In genomic region chr7:139580851-139581775, GRCm38 (mm10) we compare ENCODE assay signal across 9 mouse cellular contexts. TPM values are rescaled to one million over a fixed set of nuclear protein-coding genes. Genes with fewer than 3 reads are reported as not detected.
A peak's percentile ranks its signal among the peaks of the same experiment; 100 is the strongest.
DNase-seq lines count a peak whose midpoint lies in the region; ATAC-seq and TF ChIP-seq lines count a peak whose summit lies in the region.
"Had no signal": no experiment of that assay in that cellular context is flagged by ENCODE, and none has a peak within 500 bp of the region (broad histone marks: within the 10 kb centered on the region; RNA-seq: fewer than 3 reads in every experiment).

No protein-coding gene starts in this region.

- no peak for DNase-seq in lung, postnatal 4 days
- peak; percentile 9 for DNase-seq in embryonic facial prominence, embryonic 14.5 days (ENCODE audit: low spot score)
- DNase-seq in thymus, postnatal 36 days = no peak
- no peak for DNase-seq in urinary bladder, postnatal 14 days (ENCODE audit: low spot score)

- H3K27ac ChIP-seq in lung, embryonic 16.5 days (ENCODE audit: low read length) = no peak overlapping the region
- H3K27ac ChIP-seq in embryonic facial prominence, embryonic 14.5 days (replicated peaks; ENCODE audit: low read depth, low read length) = no peak overlapping the region
- no peak overlapping the region for H3K27ac ChIP-seq in hindbrain, embryonic 15.5 days (replicated peaks)

- no peaks in the 10 kb centered on the region for H3K79me2 ChIP-seq in myocyte (ENCODE audit: control insufficient read depth, insufficient read depth)

- no peak overlapping the region for H3ac ChIP-seq in myocyte (ENCODE audit: control insufficient read depth, insufficient read length)

- WGBS in lung, embryonic 16.5 days = 3% methylated on average over 78 of the region's 78 CpGs
- WGBS in embryonic facial prominence, embryonic 14.5 days = 2% methylated on average over 65 of the region's 78 CpGs
- 1% methylated on average over 78 of the region's 78 CpGs for WGBS in hindbrain, embryonic 15.5 days

- peaks cover 28% of the 10 kb centered on the region for H3K4me1 ChIP-seq in lung, embryonic 16.5 days (replicated peaks; ENCODE audit: control insufficient read depth, insufficient read depth, low read length)
- H3K4me1 ChIP-seq in embryonic facial prominence, embryonic 14.5 days (ENCODE audit: control insufficient read depth, insufficient read depth, low read length) = peaks cover 22% of the 10 kb centered on the region
- peaks cover 27% of the 10 kb centered on the region for H3K4me1 ChIP-seq in hindbrain, embryonic 15.5 days (replicated peaks)

- H3K27me3 ChIP-seq in lung, embryonic 16.5 days (ENCODE audit: control insufficient read depth, insufficient read depth, low read depth, low read length) = peaks cover 83% of the 10 kb centered on the region
- peaks cover 84% of the 10 kb centered on the region for H3K27me3 ChIP-seq in embryonic facial prominence, embryonic 14.5 days (replicated peaks; ENCODE audit: control insufficient read depth, insufficient read depth, low read length)
- peaks cover 91% of the 10 kb centered on the region for H3K27me3 ChIP-seq in hindbrain, embryonic 15.5 days
- H3K27me3 ChIP-seq in myocyte (ENCODE audit: control insufficient read depth, insufficient read depth, insufficient read length) = peaks cover 19% of the 10 kb centered on the region

- H3K9me3 ChIP-seq in lung, embryonic 16.5 days (ENCODE audit: control insufficient read depth, low read length) = no peaks in the 10 kb centered on the region
- no peaks in the 10 kb centered on the region for H3K9me3 ChIP-seq in embryonic facial prominence, embryonic 14.5 days (ENCODE audit: control insufficient read depth, low read length)
- no peaks in the 10 kb centered on the region for H3K9me3 ChIP-seq in hindbrain, embryonic 15.5 days

- no peak overlapping the region for H3K9ac ChIP-seq in lung, embryonic 16.5 days (ENCODE audit: low read length)
- H3K9ac ChIP-seq in embryonic facial prominence, embryonic 14.5 days (ENCODE audit: low read depth, low read length) = no peak overlapping the region
- peak overlapping the region; percentile 1; the same call in 1 of the 2 replicates for H3K9ac ChIP-seq in hindbrain, embryonic 15.5 days

- no peak for TF ChIP-seq POLR2A in myocyte (IDR thresholded peaks at IDR 0.05; ENCODE audit: insufficient read length, low read depth)

- H3K4me2 ChIP-seq in lung, embryonic 16.5 days (ENCODE audit: low read depth, low read length) = peak overlapping the region; percentile 54
- peak overlapping the region; percentile 51 for H3K4me2 ChIP-seq in embryonic facial prominence, embryonic 14.5 days (ENCODE audit: low read depth, low read length)
- H3K4me2 ChIP-seq in hindbrain, embryonic 15.5 days = peak overlapping the region; percentile 49
- no peak overlapping the region for H3K4me2 ChIP-seq in myocyte (ENCODE audit: low read depth)

- H3K36me3 ChIP-seq in lung, embryonic 16.5 days (ENCODE audit: control insufficient read depth, insufficient read depth, low read length) = peaks cover 14% of the 10 kb centered on the region
- peaks cover 20% of the 10 kb centered on the region for H3K36me3 ChIP-seq in embryonic facial prominence, embryonic 14.5 days (ENCODE audit: control insufficient read depth, insufficient read depth, low read length)
- H3K36me3 ChIP-seq in hindbrain, embryonic 15.5 days = no peaks in the 10 kb centered on the region; the same call in 1 of the 2 replicates
- H3K36me3 ChIP-seq in myocyte (ENCODE audit: control insufficient read depth, insufficient read depth) = no peaks in the 10 kb centered on the region

- H3K4me3 ChIP-seq in lung, embryonic 16.5 days (ENCODE audit: low read length) = peak overlapping the region; percentile 42
- H3K4me3 ChIP-seq in embryonic facial prominence, embryonic 14.5 days (ENCODE audit: low read depth, low read length) = peak overlapping the region; percentile 34
- peak overlapping the region; percentile 32 for H3K4me3 ChIP-seq in hindbrain, embryonic 15.5 days
- H3K4me3 ChIP-seq in myocyte = no peak overlapping the region

- no peak for ATAC-seq in lung, embryonic 16.5 days (ENCODE audit: low read depth)
- no peak; the same call in 1 of the 2 replicates for ATAC-seq in embryonic facial prominence, embryonic 14.5 days (ENCODE audit: low read depth)
- no peak for ATAC-seq in hindbrain, embryonic 15.5 days (ENCODE audit: low FRiP score, low read depth)
- no peak for ATAC-seq in cerebellum, adult (ENCODE audit: insufficient number of reproducible peaks, low FRiP score, low TSS enrichment)

TF ChIP-seq in myocyte, 11 proteins besides CTCF, POLR2A, EP300 and RAD21:
- TF ChIP-seq POLR2AphosphoS2 (IDR thresholded peaks at IDR 0.05; ENCODE audit: insufficient read length, low read depth) (peak; percentile 54), TCF3 (IDR thresholded peaks at IDR 0.05; ENCODE audit: insufficient read length, low read depth) (no peak)

RNA-seq across cellular contexts. Expression of gene Nkx6-2, which starts 1.5 kb away (rescaled TPM):
- 0.15 TPM in 1 of 2 replicates, not detected in the other for polyA plus RNA-seq in lung, embryonic 16.5 days (2015; fragmentation: Nextera tagmentation; extraction: Ambion mirVana)
- 0.16 TPM in 1 of 2 replicates, not detected in the other for polyA plus RNA-seq in embryonic facial prominence, embryonic 14.5 days (2014; fragmentation: Nextera tagmentation; extraction: Ambion mirVana)
- polyA plus RNA-seq in hindbrain, embryonic 15.5 days (2015; fragmentation: Nextera tagmentation; extraction: Ambion mirVana) = 9.3 and 10.2 TPM in 2 replicates
- not detected for polyA plus RNA-seq in myocyte (2012; fragmentation: generic; extraction: Trizol)
- polyA plus RNA-seq: liver, adult 2 months had no signal
